Mouse (Mus musculus): Measurements from ENCODE around the gene Zfp143. TPM values are rescaled to one million over a fixed set of nuclear protein-coding genes. Genes with fewer than 3 reads are reported as not detected.
A peak's percentile ranks its signal among the peaks of the same experiment; 100 is the strongest.
"Not testable (repeated sequence)": the region's sequence is repeated elsewhere in the genome, so short reads cannot be mapped to it uniquely, and the experiment has no call there.

The Zfp143 gene
- polyA plus RNA-seq, 1 experiment from 2014 or later: 22.1 TPM

DNA sequence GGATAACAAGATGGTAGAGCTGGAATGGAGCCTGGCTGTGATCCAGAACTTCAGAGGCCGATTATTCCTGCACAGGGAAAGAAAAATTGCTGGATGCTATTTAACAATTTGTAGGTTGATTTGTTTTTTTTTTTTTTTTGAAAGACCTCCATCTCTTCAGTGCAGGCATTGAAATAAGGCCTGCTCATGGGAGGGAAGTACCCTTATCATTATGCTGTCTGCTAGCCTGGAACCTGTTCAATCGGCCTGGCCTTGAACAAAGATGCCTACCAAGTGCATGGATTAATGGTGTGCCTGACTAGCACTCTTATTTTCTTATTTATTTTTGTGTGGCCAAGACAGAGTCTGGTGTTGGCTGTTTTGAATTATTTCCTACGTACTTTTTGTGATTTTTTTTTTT lies 30.7 kb upstream of the Zfp143 start:
- Histone ChIP-seq H3K4me2 (replicated peaks; ENCODE audit: low read depth, low read length) (no peak overlapping the region), H3K36me3 (ENCODE audit: control insufficient read depth, insufficient read depth, low read length) (peaks cover 61% of the 10 kb centered on the region), H3K4me3 (ENCODE audit: low read length) (no peak overlapping the region), H3K9me3 (ENCODE audit: control insufficient read depth, low read length) (no peaks in the 10 kb centered on the region), H3K27me3 (ENCODE audit: control insufficient read depth, insufficient read depth, low read length) (no peaks in the 10 kb centered on the region), H3K9ac (ENCODE audit: low read depth, low read length) (no peak overlapping the region), H3K4me1 (ENCODE audit: control insufficient read depth, insufficient read depth, low read length) (no peaks in the 10 kb centered on the region), H3K27ac (ENCODE audit: low read depth, low read length) (no peak overlapping the region)
- 87% methylated on average over 3 of the region's 3 CpGs for WGBS
- ATAC-seq (ENCODE audit: low FRiP score, low TSS enrichment): no peak

- H3K27ac ChIP-seq (ENCODE audit: low read depth, low read length); H3K9ac ChIP-seq (ENCODE audit: low read depth, low read length); H3K9me3 ChIP-seq (ENCODE audit: control insufficient read depth, low read length); ATAC-seq (ENCODE audit: low FRiP score, low TSS enrichment); H3K4me3 ChIP-seq (ENCODE audit: low read length); H3K4me2 ChIP-seq (replicated peaks; ENCODE audit: low read depth, low read length); H3K27me3 ChIP-seq (ENCODE audit: control insufficient read depth, insufficient read depth, low read length); H3K4me1 ChIP-seq (ENCODE audit: control insufficient read depth, insufficient read depth, low read length): not testable (repeated sequence)
- peaks cover 50% of the 10 kb centered on the region for H3K36me3 ChIP-seq (ENCODE audit: control insufficient read depth, insufficient read depth, low read length)
- 97% methylated on average over 2 of the region's 2 CpGs for WGBS
Measured at GRCm38 (mm10) chr7:110057723-110058122, 3.3 kb upstream of the Zfp143 start.

- Histone ChIP-seq H3K36me3 (ENCODE audit: control insufficient read depth, insufficient read depth, low read length) (peaks cover 39% of the 10 kb centered on the region), H3K4me2 (replicated peaks; ENCODE audit: low read depth, low read length) (no peak overlapping the region), H3K4me1 (ENCODE audit: control insufficient read depth, insufficient read depth, low read length) (peaks cover 6% of the 10 kb centered on the region; the same call in 1 of the 2 replicates), H3K9ac (ENCODE audit: low read depth, low read length) (no peak overlapping the region), H3K27ac (ENCODE audit: low read depth, low read length) (no peak overlapping the region), H3K9me3 (ENCODE audit: control insufficient read depth, low read length) (no peaks in the 10 kb centered on the region), H3K27me3 (ENCODE audit: control insufficient read depth, insufficient read depth, low read length) (no peaks in the 10 kb centered on the region), H3K4me3 (ENCODE audit: low read length) (no peak overlapping the region)
- WGBS: 85% methylated on average over 12 of the region's 12 CpGs
- ATAC-seq (ENCODE audit: low FRiP score, low TSS enrichment): no peak
Measured at GRCm38 (mm10) chr7:110059092-110059785, 1.8 kb upstream of the Zfp143 start.

DNA sequence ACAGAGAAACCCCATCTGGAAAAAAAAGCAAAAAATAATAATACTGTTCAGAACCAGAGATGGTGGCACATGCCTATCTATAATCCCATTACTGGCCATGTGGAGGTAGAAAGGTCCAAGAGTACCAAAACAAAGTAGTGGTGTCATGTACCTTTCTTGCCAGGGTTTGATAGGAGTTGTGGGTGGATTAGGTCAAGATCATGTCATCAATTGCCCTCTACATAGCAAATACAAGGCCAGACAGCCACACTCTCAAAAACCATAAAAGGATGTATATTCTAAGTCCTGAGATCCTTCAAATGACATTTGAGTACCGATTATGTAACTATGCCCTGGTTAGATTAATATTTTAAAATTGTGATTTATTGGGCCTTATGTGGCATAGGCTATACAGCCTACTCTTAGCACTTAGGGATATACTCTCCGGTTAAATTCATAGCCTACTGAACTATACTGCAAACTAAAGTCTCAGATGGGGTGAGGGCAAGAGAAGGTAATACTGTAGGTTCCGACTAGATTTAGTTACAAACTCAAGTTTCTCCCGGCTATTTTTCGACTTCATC lies 830 bp upstream of the Zfp143 start:
- H3K4me1 ChIP-seq (ENCODE audit: control insufficient read depth, insufficient read depth, low read length): peaks cover 6% of the 10 kb centered on the region; the same call in 1 of the 2 replicates
- peak overlapping the region; percentile 71 for H3K4me2 ChIP-seq (replicated peaks; ENCODE audit: low read depth, low read length)
- H3K27me3 ChIP-seq (ENCODE audit: control insufficient read depth, insufficient read depth, low read length): no peaks in the 10 kb centered on the region
- H3K36me3 ChIP-seq (ENCODE audit: control insufficient read depth, insufficient read depth, low read length): peaks cover 30% of the 10 kb centered on the region
- ATAC-seq (ENCODE audit: low FRiP score, low TSS enrichment): no peak
- H3K4me3 ChIP-seq (ENCODE audit: low read length): peak overlapping the region; percentile 93
- peak overlapping the region; percentile 99 for H3K27ac ChIP-seq (ENCODE audit: low read depth, low read length)
- 23% methylated on average over 5 of the region's 5 CpGs for WGBS
- H3K9me3 ChIP-seq (ENCODE audit: control insufficient read depth, low read length): no peaks in the 10 kb centered on the region
- H3K9ac ChIP-seq (ENCODE audit: low read depth, low read length): peak overlapping the region; percentile 99

- H3K9me3 ChIP-seq (ENCODE audit: control insufficient read depth, low read length): no peaks in the 10 kb centered on the region
- H3K4me2 ChIP-seq (replicated peaks; ENCODE audit: low read depth, low read length): peak overlapping the region; percentile 71
- peak overlapping the region; percentile 99 for H3K9ac ChIP-seq (ENCODE audit: low read depth, low read length)
- ATAC-seq (ENCODE audit: low FRiP score, low TSS enrichment): peak; percentile 25
- H3K36me3 ChIP-seq (ENCODE audit: control insufficient read depth, insufficient read depth, low read length): peaks cover 24% of the 10 kb centered on the region
- WGBS: under 1% methylated on average over 26 of the region's 26 CpGs
- peak overlapping the region; percentile 99 for H3K27ac ChIP-seq (ENCODE audit: low read depth, low read length)
- H3K27me3 ChIP-seq (ENCODE audit: control insufficient read depth, insufficient read depth, low read length): no peaks in the 10 kb centered on the region
- peaks cover 6% of the 10 kb centered on the region; the same call in 1 of the 2 replicates for H3K4me1 ChIP-seq (ENCODE audit: control insufficient read depth, insufficient read depth, low read length)
- H3K4me3 ChIP-seq (ENCODE audit: low read length): peak overlapping the region; percentile 93
Measured at GRCm38 (mm10) chr7:110060669-110061198, 283 bp upstream of the Zfp143 start.

DNA sequence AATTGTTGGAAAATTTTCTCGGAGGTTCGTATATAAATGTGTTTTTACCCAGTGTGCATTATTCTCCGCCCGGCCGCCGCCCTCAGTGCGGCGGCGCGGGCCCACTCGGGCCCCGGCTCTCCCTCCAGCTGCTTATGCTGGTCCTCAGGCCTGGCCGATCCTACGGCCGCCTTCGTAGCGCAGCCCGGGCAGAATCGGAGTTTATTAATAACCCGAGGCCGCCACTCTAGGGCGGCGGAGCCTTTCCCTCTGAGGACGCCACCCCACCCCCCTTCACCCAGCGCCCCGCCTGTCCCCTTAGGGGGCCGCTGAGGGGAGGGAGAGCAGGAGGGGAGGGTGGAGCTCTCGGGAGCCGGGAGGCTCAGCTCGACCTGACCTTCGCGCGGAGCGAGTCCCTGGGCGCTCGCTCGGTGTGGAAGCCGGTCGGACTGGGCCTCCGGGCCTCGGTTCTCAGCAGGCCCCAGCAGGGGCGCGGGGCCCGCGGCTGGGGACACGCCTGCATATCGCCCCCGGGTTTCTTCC lies 796 bp downstream of the Zfp143 start:
- Histone ChIP-seq H3K4me2 (replicated peaks; ENCODE audit: low read depth, low read length) (peak overlapping the region; percentile 59), H3K4me3 (ENCODE audit: low read length) (peak overlapping the region; percentile 72), H3K9me3 (ENCODE audit: control insufficient read depth, low read length) (no peaks in the 10 kb centered on the region), H3K4me1 (ENCODE audit: control insufficient read depth, insufficient read depth, low read length) (peaks cover 6% of the 10 kb centered on the region; the same call in 1 of the 2 replicates), H3K27me3 (ENCODE audit: control insufficient read depth, insufficient read depth, low read length) (no peaks in the 10 kb centered on the region), H3K27ac (ENCODE audit: low read depth, low read length) (peak overlapping the region; percentile 100), H3K36me3 (ENCODE audit: control insufficient read depth, insufficient read depth, low read length) (peaks cover 16% of the 10 kb centered on the region), H3K9ac (ENCODE audit: low read depth, low read length) (peak overlapping the region; percentile 93)
- peak; percentile 89 for ATAC-seq (ENCODE audit: low FRiP score, low TSS enrichment)
- WGBS: 0% methylated on average over 46 of the region's 48 CpGs

GRCm38 (mm10) chr7:110063731-110064130 lies 2.7 kb downstream of the Zfp143 start:
- H3K9ac ChIP-seq (ENCODE audit: low read depth, low read length): no peak overlapping the region
- H3K9me3 ChIP-seq (ENCODE audit: control insufficient read depth, low read length): no peaks in the 10 kb centered on the region
- H3K4me3 ChIP-seq (ENCODE audit: low read length): no peak overlapping the region
- no peak overlapping the region for H3K27ac ChIP-seq (ENCODE audit: low read depth, low read length)
- H3K27me3 ChIP-seq (ENCODE audit: control insufficient read depth, insufficient read depth, low read length): no peaks in the 10 kb centered on the region
- H3K36me3 ChIP-seq (ENCODE audit: control insufficient read depth, insufficient read depth, low read length): peaks cover 5% of the 10 kb centered on the region; the same call in 1 of the 2 replicates
- no peak overlapping the region for H3K4me2 ChIP-seq (replicated peaks; ENCODE audit: low read depth, low read length)
- ATAC-seq (ENCODE audit: low FRiP score, low TSS enrichment): no peak
- WGBS: 97% methylated on average over 9 of the region's 9 CpGs
- H3K4me1 ChIP-seq (ENCODE audit: control insufficient read depth, insufficient read depth, low read length): peaks cover 6% of the 10 kb centered on the region; the same call in 1 of the 2 replicates

GRCm38 (mm10) chr7:110069070-110069469 lies 8.1 kb downstream of the Zfp143 start:
- Histone ChIP-seq H3K36me3 (ENCODE audit: control insufficient read depth, insufficient read depth, low read length) (peaks cover 37% of the 10 kb centered on the region), H3K27me3 (ENCODE audit: control insufficient read depth, insufficient read depth, low read length) (no peaks in the 10 kb centered on the region), H3K9ac (ENCODE audit: low read depth, low read length) (no peak overlapping the region), H3K4me3 (ENCODE audit: low read length) (no peak overlapping the region), H3K9me3 (ENCODE audit: control insufficient read depth, low read length) (no peaks in the 10 kb centered on the region), H3K4me1 (ENCODE audit: control insufficient read depth, insufficient read depth, low read length) (no peaks in the 10 kb centered on the region), H3K4me2 (replicated peaks; ENCODE audit: low read depth, low read length) (no peak overlapping the region), H3K27ac (ENCODE audit: low read depth, low read length) (no peak overlapping the region)
- ATAC-seq (ENCODE audit: low FRiP score, low TSS enrichment): no peak
- 92% methylated on average over 2 of the region's 2 CpGs for WGBS

DNA sequence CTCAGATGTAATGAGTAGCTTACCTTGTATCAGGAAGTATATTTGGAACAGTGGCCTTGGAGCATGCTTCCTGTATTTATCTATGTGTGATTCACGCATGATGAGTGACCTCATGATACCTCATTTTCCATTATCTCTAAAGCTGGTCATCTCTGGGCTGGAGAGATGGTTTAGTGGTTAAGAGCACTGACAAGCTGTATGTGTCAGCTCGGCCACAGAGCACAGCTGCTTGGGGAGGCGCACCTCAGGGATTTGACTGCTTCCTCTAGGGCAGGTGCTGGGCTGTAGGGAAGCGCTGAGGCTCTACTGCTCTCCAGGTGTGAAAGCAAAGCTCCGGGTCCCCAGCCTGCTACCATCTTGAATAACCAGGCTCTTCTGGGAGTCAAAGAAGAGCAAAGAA lies 17.2 kb downstream of the Zfp143 start:
- Histone ChIP-seq H3K9ac (ENCODE audit: low read depth, low read length) (no peak overlapping the region), H3K4me3 (ENCODE audit: low read length) (no peak overlapping the region), H3K4me1 (ENCODE audit: control insufficient read depth, insufficient read depth, low read length) (no peaks in the 10 kb centered on the region), H3K4me2 (replicated peaks; ENCODE audit: low read depth, low read length) (no peak overlapping the region), H3K9me3 (ENCODE audit: control insufficient read depth, low read length) (0 out of 2 replicates have a peak, but pooled peaks cover 2% of the 10 kb centered on the region), H3K36me3 (ENCODE audit: control insufficient read depth, insufficient read depth, low read length) (peaks cover 87% of the 10 kb centered on the region), H3K27me3 (ENCODE audit: control insufficient read depth, insufficient read depth, low read length) (no peaks in the 10 kb centered on the region), H3K27ac (ENCODE audit: low read depth, low read length) (no peak overlapping the region)
- no peak for ATAC-seq (ENCODE audit: low FRiP score, low TSS enrichment)
- 91% methylated on average over 5 of the region's 5 CpGs for WGBS
